Mouse (Mus musculus): ENCODE data around the gene Pigyl. TPM values are rescaled to one million over a fixed set of nuclear protein-coding genes. Genes with fewer than 3 reads are reported as not detected.

Gene Pigyl
- polyA plus RNA-seq (2016; fragmentation: Nextera tagmentation; extraction: Ambion mirVana): 45.1 and 48.2 TPM in 2 replicates

GRCm38 (mm10) chr9:22156497-22157245, at the start of gene Pigyl:
TSS of gene Pigyl (plus strand) at chr9:22156846.
- no peaks in the 10 kb centered on the region for H3K9me3 ChIP-seq
- peaks cover 13% of the 10 kb centered on the region for H3K27me3 ChIP-seq (replicated peaks; ENCODE audit: low read depth, poor library complexity, severe bottlenecking)
- peak; percentile 99 for DNase-seq (ENCODE audit: low spot score)
- H3K36me3 ChIP-seq (replicated peaks): peaks cover 10% of the 10 kb centered on the region
- peaks cover 17% of the 10 kb centered on the region for H3K4me1 ChIP-seq
- peak within 1 kb of the TSS; percentile 69 for H3K4me3 ChIP-seq
- WGBS: under 1% methylated on average over 65 of the region's 65 CpGs
- peak within 1 kb of the TSS; percentile 87 for H3K27ac ChIP-seq (replicated peaks)

GRCm38 (mm10) chr9:22108194-22108593, 48.5 kb upstream of the Pigyl start:
- Histone ChIP-seq H3K27ac (replicated peaks) (no peak overlapping the region), H3K9me3 (no peaks in the 10 kb centered on the region), H3K27me3 (replicated peaks; ENCODE audit: low read depth, poor library complexity, severe bottlenecking) (no peaks in the 10 kb centered on the region), H3K4me1 (no peaks in the 10 kb centered on the region), H3K4me3 (no peak overlapping the region), H3K36me3 (replicated peaks) (peaks cover 56% of the 10 kb centered on the region)
- WGBS: 89% methylated on average over 9 of the region's 9 CpGs
- no peak for DNase-seq (ENCODE audit: low spot score)

- no peak for DNase-seq (ENCODE audit: low spot score)
- no peaks in the 10 kb centered on the region for H3K9me3 ChIP-seq
- H3K27ac ChIP-seq (replicated peaks): no peak overlapping the region
- peaks cover 19% of the 10 kb centered on the region for H3K4me1 ChIP-seq
- peaks cover 44% of the 10 kb centered on the region for H3K36me3 ChIP-seq (replicated peaks)
- H3K27me3 ChIP-seq (replicated peaks; ENCODE audit: low read depth, poor library complexity, severe bottlenecking): no peaks in the 10 kb centered on the region
- 92% methylated on average over 4 of the region's 4 CpGs for WGBS
- peak overlapping the region; percentile 95 for H3K4me3 ChIP-seq
Measured at GRCm38 (mm10) chr9:22115635-22116034, 41.0 kb upstream of the Pigyl start.

DNA sequence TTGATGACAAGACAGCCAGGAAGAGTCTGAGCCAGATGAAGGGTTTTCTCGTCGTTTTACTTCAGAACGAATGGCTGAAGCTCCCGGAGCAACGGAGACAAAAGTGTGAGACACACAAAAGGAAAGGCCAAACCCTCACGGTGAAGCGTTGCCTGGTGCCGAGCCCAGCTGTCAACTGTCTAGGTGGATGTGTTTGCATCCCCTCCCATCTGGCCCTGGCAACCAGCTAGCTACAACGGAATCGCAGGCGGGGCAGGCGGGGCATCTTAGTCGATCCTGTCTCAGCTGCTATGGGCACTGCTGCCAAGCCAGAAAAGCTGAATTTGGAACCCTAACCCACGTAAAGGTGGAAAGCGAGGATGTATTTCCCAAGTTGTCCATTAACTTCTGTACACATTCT, 40.6 kb upstream of the Pigyl start:
- Histone ChIP-seq H3K27me3 (replicated peaks; ENCODE audit: low read depth, poor library complexity, severe bottlenecking) (0 out of 2 replicates have a peak, but pooled peaks cover 3% of the 10 kb centered on the region), H3K4me1 (peaks cover 19% of the 10 kb centered on the region), H3K27ac (replicated peaks) (peak overlapping the region; percentile 92), H3K9me3 (no peaks in the 10 kb centered on the region), H3K36me3 (replicated peaks) (peaks cover 40% of the 10 kb centered on the region), H3K4me3 (peak overlapping the region; percentile 95)
- no peak for DNase-seq (ENCODE audit: low spot score)
- WGBS: 41% methylated on average over 15 of the region's 15 CpGs

DNA sequence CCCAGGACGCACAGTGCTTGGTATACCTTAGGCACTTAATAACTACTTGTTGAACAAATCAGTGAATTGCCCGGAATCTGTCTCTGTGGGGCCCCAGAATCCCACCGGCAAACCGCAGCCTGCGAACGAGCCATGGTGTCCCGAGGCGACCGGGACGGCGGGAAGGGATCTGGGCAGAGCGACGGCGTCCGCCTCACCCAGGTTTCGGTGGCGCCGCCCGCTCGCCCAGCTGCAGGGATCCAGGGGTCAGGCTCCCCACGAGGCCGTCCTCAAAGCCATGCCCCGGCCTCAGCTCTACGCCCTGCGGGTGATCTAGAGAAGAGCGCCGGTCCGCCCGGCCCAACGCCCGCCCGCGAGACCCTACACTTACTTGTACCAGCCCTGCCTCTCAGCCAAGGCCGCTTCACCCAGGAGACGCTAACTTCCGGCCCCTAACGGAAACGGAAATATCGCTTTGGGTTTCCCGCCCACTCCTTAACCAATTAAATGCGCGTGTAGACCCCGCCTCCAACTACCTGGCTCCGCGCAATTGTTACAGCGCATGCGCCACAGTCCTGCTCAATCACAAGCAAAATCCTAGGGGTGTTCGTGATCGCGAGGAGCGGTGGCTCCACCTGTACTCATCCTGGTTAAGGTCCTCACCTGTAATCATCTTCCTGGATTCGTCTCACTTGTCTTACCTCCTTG, 39.8 kb upstream of the Pigyl start, which contains the start of gene Elof1:
Elof1 (minus strand) TSS at position 433 of the 687 bp plus-strand sequence.
- Histone ChIP-seq H3K4me1 (peaks cover 19% of the 10 kb centered on the region), H3K9me3 (no peaks in the 10 kb centered on the region), H3K4me3 (peak within 1 kb of the TSS; percentile 95), H3K36me3 (replicated peaks) (peaks cover 32% of the 10 kb centered on the region), H3K27ac (replicated peaks) (peak within 1 kb of the TSS; percentile 92), H3K27me3 (replicated peaks; ENCODE audit: low read depth, poor library complexity, severe bottlenecking) (0 out of 2 replicates have a peak, but pooled peaks cover 4% of the 10 kb centered on the region)
- peak; percentile 94 for DNase-seq (ENCODE audit: low spot score)
- WGBS: under 1% methylated on average over 52 of the region's 52 CpGs

DNA sequence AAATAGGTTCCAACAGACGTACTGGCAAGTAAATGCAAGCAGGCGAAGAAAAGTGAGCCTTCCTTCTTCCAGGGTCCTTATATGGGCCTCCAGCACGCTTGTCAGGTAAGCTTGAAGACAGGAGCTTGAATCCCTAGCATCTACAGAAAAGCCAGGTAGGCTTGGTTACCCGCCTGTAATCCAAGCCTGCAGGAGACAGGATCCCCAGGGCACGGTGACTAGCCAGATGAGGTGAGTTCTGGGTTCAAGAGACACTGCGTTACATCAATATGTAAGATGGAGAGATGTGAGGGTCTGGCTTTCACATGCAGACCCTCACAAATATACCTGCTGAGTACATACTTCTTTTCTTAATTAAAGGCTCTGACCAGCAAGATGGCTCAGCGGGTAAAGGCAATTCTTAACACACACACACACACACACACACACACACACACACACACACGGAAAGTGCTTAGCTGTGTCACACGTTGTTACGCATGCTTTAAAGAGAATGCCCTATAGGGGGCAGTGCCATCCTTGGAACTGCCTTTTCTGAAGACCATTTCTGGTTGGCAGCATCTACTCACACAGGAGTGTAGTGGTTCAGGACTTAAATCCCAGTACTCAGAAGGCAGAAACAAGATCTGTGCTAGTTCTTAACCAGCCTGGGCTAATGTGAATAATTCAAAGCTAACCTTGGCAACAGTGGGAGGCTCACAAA, 38.7 kb upstream of the Pigyl start:
- Histone ChIP-seq H3K27me3 (replicated peaks; ENCODE audit: low read depth, poor library complexity, severe bottlenecking) (0 out of 2 replicates have a peak, but pooled peaks cover 4% of the 10 kb centered on the region), H3K4me1 (peaks cover 19% of the 10 kb centered on the region), H3K9me3 (no peaks in the 10 kb centered on the region), H3K27ac (replicated peaks) (peak overlapping the region; percentile 92; the same call in 1 of the 2 replicates), H3K4me3 (peak overlapping the region; percentile 95), H3K36me3 (replicated peaks) (peaks cover 21% of the 10 kb centered on the region)
- WGBS: 45% methylated on average over 10 of the region's 10 CpGs
- DNase-seq (ENCODE audit: low spot score): peak; percentile 30

DNA sequence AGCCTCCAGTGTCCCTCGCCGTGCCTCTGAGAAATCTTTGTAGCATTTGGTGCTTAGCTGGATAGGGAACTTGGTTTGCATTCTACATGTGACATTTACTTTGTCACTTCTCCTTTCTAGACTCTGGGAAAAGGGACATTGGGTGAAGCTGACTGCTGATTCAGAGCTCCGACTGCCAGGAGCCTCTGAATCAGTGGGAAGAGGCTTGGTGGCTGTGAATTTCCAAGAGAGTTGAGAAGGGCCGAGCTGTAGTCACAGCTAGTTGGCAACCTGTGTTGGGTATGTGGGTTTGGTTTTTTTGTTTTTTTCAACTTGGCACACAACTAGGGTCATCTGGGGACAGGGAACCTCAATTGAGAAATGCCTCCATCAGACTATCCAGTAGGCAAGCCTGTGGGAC, 37.1 kb upstream of the Pigyl start:
- H3K27ac ChIP-seq (replicated peaks): no peak overlapping the region
- 91% methylated on average over 4 of the region's 4 CpGs for WGBS
- H3K4me3 ChIP-seq: no peak overlapping the region
- peaks cover 19% of the 10 kb centered on the region for H3K4me1 ChIP-seq
- no peak for DNase-seq (ENCODE audit: low spot score)
- no peaks in the 10 kb centered on the region for H3K9me3 ChIP-seq
- H3K36me3 ChIP-seq (replicated peaks): peaks cover 5% of the 10 kb centered on the region; the same call in 1 of the 2 replicates
- 0 out of 2 replicates have a peak, but pooled peaks cover 4% of the 10 kb centered on the region for H3K27me3 ChIP-seq (replicated peaks; ENCODE audit: low read depth, poor library complexity, severe bottlenecking)

DNA sequence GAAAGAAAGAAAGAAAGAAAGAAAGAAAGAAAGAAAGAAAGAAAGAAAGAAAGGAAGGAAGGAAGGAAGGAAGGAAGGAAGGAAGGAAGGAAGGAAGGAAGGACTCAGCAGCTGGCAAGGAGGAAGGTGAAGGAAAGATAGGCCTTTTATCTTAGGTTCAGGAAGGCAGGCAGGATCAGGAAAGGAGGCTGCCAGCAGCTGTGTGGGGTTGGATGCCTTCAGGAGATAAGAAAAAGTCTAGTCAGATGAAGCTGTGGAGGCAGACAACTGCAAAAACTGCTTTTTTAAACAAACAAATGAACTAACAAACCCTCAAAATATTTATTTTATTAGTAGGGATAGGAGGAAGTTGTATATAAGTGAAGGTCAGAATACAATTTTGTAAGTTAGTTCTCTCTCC, 35.1 kb upstream of the Pigyl start:
- no peak overlapping the region for H3K4me3 ChIP-seq
- H3K36me3 ChIP-seq (replicated peaks): no peaks in the 10 kb centered on the region
- H3K27ac ChIP-seq (replicated peaks): no peak overlapping the region
- 0 out of 2 replicates have a peak, but pooled peaks cover 4% of the 10 kb centered on the region for H3K27me3 ChIP-seq (replicated peaks; ENCODE audit: low read depth, poor library complexity, severe bottlenecking)
- peaks cover 8% of the 10 kb centered on the region for H3K4me1 ChIP-seq
- DNase-seq (ENCODE audit: low spot score): no peak
- no peaks in the 10 kb centered on the region for H3K9me3 ChIP-seq

GRCm38 (mm10) chr9:22122005-22122404, 34.6 kb upstream of the Pigyl start:
- H3K27me3 ChIP-seq (replicated peaks; ENCODE audit: low read depth, poor library complexity, severe bottlenecking): 0 out of 2 replicates have a peak, but pooled peaks cover 4% of the 10 kb centered on the region
- no peak for DNase-seq (ENCODE audit: low spot score)
- H3K4me1 ChIP-seq: peaks cover 7% of the 10 kb centered on the region
- WGBS: 88% methylated on average over 3 of the region's 3 CpGs
- H3K9me3 ChIP-seq: no peaks in the 10 kb centered on the region
- H3K4me3 ChIP-seq: no peak overlapping the region
- no peaks in the 10 kb centered on the region for H3K36me3 ChIP-seq (replicated peaks)
- H3K27ac ChIP-seq (replicated peaks): no peak overlapping the region

- H3K4me1 ChIP-seq: no peaks in the 10 kb centered on the region
- H3K4me3 ChIP-seq: no peak overlapping the region
- DNase-seq (ENCODE audit: low spot score): no peak
- 87% methylated on average over 7 of the region's 7 CpGs for WGBS
- H3K27me3 ChIP-seq (replicated peaks; ENCODE audit: low read depth, poor library complexity, severe bottlenecking): peaks cover 4% of the 10 kb centered on the region; the same call in 1 of the 2 replicates
- H3K9me3 ChIP-seq: no peaks in the 10 kb centered on the region
- H3K36me3 ChIP-seq (replicated peaks): no peaks in the 10 kb centered on the region
- H3K27ac ChIP-seq (replicated peaks): no peak overlapping the region
Measured at GRCm38 (mm10) chr9:22123069-22123609, 33.5 kb upstream of the Pigyl start.

DNA sequence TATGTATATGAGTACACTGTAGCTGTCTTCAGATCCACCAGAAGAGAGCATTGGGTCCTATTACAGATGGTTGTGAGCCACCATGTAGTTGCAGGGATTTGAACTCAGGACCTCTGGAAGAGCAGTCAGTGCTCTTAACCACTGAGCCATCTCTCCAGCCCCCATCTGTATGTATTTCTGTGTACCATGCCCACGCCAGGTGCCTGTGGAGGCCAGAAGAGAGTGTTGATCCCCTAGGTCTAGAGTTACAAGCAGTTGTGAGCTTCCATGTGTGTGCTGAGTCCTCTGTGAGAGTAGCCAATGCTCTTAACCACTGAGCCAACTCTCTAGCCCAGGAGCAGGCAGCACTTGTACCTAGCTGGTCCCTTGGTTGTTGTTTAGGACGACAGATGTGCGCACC, 32.5 kb upstream of the Pigyl start:
- DNase-seq (ENCODE audit: low spot score): no peak
- no peaks in the 10 kb centered on the region for H3K4me1 ChIP-seq
- WGBS: 84% methylated on average over 3 of the region's 3 CpGs
- H3K9me3 ChIP-seq: no peaks in the 10 kb centered on the region
- H3K36me3 ChIP-seq (replicated peaks): no peaks in the 10 kb centered on the region
- no peak overlapping the region for H3K27ac ChIP-seq (replicated peaks)
- peaks cover 10% of the 10 kb centered on the region for H3K27me3 ChIP-seq (replicated peaks; ENCODE audit: low read depth, poor library complexity, severe bottlenecking)
- no peak overlapping the region for H3K4me3 ChIP-seq
